Mouse (Mus musculus) c-Kit-positive CD71-negative TER-119-negative erythroid progenitor cells, embryonic 14.5 days (primary cell): ENCODE measurements around the gene B4galt1.

Experiments
- DNase-seq: peaks from one replicate; pipeline ENCODE4 v3.0.0-alpha.2; 2013; ENCODE audit warnings: low read depth

B4galt1 gene

DNA sequence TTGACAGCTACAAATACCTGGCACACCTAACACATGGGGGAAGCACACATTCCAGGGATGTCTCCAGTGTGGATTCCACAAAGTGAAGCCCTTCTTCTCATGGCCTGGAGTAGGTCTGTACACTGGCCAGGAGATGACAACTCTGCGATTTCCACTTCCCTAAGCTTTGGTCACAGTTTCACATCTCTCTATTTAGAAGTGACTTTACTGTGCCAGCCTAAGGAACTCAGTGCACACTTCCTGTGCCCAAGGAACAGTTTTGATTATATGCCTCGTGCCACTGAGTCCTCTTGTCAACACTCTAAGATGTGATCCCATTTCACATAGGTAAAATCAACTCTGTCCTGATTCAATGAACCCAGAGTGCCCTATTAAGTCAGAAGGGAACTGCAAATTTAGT lies 13.4 kb downstream of the B4galt1 start:
- DNase-seq: no peak

DNA sequence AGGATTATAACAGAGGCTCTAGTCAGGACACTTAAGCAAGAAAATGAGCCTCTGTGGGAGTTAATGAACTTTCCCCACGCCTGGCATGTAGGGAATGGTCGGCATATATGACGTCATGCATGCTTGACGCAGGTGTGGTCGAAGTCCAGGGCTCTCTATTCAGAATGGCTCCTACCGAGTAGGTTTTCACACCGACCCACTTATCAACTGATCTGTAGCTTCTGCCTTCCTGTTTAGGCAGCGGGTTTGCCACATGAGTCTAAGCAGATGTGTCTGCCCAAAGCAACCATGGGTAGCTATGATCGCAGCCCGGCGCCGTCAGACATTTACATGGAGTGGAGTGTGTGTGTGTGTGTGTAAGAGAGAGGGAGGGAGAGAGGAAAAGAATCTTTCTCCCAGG lies 14.6 kb downstream of the B4galt1 start:
- DNase-seq: no peak

DNA sequence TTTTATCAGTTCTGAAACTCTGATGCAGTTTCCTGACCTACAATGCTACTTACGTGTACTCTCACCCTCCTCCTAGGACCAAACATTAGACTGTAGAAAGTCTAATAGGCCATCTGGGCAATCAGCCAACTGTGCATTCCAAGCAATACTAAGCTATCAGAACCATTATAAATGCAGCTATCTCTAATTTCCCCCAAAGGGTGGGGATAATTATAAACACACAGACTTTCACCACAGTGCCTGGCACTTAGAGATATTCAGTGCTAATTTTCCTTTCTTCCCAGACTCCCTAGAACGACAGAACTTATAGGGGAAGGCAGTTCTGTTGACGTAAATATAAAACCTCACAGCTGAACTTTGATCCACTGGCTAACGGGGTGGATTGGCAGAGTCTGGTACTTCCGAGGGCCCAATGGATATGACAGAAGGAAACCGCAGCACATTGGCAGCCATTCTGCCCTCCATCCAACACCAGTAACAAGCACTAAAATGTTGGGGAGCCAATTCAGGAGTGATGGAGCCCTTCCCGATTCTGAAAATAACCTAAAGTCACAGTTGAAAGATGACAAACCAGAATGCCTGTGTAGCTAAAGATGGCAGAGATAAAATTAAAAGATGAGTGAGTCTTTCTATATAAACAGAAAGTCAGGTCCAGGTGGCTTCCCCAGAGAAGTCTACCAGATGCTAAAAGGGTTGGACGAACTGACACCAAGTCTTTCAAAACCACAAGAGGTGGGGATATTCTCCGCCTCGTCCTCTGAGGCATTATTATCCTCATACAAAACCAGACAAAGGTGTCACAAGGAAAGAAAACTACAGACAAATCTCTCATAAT lies 16.1 kb downstream of the B4galt1 start:
- no peak for DNase-seq

DNA sequence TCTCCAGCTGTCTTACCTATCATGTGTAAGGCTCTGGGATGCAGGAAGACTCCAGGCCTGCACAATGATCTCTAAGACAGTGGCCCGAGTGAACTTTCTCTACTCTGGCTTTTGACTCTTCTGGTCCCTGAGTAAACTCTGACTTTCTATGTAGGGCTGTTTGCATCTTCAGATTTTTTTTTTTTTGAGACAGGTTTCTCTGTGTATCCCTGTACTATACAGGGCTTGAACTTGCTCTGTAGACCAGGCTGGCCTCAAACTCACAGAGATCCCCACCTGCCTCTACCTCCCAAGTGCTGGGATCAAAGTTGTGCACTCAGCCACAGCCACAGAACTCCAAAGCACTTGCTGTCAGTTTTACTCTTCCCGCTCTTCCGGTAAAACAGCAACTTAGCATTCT lies 16.8 kb downstream of the B4galt1 start:
- DNase-seq: no peak

DNA sequence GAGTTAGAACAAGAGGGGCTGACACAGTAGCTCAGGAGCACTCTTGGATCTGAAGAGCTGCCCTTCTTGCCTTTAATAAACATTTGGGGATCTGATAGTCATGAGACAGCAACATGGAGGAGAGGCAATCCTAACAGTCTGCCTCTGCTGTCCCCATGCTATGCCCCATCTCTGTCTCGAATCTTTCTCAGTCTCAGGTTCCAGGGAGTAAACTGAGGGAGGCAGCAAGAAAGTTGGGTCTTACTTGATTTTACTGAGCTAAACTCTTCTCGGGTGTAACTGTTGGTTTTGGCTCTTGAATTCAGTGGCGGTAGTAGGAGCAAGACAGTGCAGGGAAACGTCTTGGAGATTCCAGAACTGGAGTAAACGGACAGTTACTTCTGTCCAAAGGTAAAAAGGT lies 18.9 kb downstream of the B4galt1 start:
- no peak for DNase-seq

DNA sequence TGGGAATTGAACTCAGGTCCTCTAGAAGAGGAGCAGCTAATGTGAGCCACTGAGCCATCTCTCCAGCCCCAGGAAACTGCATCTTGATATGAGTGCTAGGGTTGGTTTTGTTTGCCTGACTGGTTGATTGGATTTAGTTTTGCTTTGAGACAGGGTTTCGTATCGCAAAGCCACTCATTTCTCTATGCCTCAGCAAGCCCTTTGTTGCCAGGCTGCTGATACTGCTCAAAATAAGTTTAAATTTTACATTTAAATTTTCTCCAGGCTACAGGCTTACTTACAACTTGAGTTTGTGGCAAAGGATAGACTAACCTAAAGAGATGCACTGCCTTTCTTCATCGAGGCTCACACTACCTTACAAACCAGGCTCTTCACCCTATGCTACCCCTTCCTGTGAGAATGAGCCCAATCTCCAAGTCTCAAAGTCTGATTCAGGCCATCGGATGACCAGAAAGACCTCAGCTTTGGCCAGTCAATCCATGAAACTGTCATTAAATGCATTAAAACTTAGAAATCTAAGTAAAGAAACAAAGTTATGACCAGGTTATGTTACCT lies 19.5 kb downstream of the B4galt1 start:
- no peak for DNase-seq

DNA sequence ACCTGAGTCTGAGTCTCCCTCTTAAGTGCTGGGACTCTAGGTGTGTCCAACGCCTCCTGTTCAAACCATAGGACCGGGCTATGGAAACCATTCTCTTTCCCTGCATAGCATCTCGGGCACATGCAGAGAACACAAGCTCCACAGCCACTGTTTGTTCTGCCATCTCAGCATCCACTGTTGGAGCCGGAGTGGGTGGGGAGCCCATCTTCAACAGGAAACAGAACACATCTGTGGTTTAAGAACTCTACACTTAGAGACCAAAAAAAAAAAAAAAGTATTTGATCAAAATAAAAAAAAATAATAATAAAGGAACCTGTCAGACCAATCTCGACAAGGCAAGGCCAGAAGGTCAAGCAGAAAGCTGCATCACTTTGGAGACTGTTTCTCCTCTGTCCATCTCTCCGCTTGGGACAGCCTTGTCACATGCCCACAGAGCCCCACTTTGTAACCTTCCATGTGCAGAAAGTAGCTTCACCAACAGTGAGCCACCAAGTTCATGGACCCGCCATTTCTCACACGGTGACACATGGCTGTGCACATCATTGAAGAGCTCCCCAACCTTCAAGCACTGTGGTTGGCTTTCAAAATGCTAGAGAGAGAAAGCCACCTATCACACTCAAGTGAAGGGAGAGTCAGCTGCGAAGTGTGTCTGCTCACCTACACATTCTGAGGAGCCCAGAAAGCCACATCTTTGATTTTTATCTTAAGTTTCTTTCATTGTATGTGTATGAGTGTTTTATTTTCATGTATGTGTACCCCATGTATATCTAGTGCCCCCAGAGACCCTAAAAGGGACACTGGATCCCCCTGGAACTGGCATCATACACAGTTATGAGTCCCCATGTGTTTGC lies 20.2 kb downstream of the B4galt1 start:
- DNase-seq: no peak

DNA sequence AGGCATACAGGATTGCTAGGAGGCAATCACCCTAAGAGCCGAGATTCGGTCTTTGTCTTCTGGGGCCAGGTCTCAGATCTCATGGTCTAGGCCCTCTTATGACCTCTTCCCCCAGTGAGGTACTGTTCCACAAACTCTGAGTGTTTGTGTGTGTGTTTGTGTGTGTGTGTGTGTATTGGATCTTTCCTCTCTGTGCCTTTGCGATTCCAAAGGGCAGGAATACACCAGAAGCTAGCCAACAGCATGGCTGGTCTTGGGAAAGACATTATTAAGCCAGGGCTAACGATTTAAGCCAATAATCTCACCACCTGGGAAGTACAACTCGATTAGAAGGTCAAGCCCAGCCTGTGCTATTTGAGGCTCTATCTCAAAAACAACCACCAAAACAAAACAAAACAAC lies 23.3 kb downstream of the B4galt1 start:
- DNase-seq: no peak

DNA sequence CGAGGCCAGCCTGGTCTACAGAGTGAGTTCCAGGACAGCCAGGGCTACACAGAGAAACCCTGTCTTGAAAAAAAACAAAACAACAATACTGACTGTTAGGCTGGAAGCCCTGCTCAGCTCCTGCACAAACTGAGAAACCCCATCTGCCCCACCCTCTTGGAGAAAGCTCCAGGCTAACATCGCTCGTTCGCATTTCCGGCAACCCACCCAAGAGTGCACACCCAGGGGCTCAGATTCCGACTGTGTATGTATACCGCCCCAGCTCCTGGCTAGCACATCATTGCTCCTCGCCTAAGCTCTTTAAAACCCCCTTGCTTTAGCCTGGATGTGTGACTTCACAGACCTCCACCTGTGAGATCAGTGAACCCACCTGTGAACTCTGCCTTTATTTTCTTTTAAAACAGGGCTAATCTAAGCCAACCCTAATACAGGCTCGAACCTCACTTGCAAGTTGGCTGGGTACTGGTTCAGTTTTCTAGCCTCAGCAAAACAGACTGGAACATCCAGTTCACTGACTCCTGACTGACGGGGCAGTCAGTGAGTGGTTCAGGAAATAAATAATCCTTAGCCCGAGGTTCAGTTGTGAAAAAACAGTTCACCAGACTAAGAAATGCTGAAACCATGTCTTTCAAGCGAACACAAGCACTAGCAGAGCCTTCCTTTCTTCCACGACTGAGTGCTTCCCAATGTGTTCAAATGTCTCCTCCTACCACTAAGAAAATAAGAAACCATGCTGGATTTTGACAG lies 24.0 kb downstream of the B4galt1 start:
- DNase-seq: no peak

DNA sequence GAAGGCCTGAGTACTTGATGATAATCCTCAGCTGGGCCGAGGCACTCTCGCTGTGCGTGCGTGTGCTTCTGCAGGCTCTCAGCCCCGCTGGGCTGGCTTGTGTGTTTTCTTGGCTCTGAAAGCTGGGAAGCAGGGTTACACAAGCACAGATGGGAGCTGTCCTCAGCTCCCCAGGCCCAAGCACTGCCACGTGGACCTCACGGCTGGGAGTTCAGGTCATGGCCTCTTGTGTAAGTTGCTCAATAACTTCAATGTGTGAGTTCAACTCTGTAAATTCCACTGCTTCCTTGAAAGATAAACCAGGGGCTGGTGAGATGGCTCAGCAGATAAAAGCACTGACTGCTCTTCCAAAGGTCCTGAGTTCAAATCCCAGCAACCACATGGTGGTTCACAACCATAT lies 24.9 kb downstream of the B4galt1 start:
- DNase-seq: no peak

DNA sequence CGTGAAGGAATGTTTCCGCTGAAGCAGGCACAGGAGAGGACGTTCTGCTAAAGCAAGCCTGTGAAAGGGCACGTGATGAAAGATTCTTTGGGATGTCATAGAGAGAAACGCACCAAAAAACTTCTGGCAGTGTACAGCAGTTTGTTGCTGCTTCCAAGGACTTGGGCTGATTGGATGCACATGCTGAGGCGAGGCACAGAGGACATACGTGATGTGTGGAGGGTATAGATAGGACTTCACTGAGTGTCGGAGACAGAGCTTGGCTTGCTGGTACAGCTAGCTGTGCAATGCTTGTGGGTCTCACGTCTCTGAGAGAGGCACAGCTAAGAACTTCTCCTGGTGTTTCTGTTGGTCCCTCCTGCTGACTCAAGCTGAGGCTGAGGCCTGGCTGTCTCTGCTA lies 25.9 kb downstream of the B4galt1 start:
- no peak for DNase-seq

DNA sequence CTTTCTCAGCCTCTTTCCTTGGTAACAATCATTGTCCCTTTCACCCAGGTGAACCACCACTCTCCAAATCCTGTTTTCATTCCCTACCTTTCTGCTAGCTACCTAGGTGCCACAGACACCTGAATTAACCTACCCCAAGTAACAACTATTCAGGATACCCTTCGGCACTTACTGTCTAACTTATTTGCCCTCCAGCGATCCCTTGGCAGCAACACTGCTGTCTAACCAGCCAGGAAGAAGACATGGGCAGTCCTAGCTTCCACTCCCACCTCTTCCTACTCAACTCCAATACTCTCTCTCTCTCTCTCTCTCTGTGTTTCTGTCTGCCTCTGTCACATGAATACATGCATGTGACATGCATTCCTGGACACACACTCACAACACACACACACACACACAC lies 27.0 kb downstream of the B4galt1 start:
- no peak for DNase-seq

DNA sequence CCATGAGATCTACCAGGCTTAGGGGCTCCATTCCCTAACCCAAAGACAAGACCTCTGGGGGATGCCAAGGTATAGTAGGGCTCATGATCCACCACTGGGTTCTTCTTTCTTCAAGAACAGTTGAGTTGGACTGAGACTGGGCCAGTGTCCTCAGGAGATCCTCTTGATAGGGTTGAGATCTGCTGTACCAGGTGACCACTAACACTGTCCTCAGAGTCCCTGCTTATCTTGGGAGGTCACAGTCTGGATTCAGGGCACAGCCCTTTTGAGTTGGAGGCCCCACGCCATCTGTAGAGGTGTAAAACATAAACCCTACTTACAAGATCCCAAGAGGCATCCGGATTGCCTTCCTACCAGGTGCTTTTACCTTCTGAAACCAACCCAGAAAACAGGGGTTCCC lies 27.8 kb downstream of the B4galt1 start:
- no peak for DNase-seq

DNA sequence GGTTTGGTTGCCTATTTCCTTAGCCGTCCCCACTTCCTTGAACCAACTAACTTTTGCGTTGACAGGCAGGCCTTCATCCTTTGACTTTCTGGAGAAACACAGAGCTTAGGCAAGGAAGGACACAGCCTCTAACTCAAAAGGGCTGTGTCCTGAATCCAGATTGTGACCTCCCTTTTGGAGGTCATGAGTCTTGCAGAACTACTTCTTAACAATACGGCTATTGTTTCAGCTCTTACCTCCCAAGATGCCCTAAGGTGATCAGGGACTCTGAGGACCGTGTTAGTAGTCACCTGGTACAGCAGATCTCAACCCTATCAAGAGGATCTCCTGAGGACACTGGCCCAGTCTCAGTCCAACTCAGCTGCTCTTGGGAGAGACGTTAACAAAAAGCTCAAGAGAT lies 28.7 kb downstream of the B4galt1 start:
- DNase-seq: no peak

DNA sequence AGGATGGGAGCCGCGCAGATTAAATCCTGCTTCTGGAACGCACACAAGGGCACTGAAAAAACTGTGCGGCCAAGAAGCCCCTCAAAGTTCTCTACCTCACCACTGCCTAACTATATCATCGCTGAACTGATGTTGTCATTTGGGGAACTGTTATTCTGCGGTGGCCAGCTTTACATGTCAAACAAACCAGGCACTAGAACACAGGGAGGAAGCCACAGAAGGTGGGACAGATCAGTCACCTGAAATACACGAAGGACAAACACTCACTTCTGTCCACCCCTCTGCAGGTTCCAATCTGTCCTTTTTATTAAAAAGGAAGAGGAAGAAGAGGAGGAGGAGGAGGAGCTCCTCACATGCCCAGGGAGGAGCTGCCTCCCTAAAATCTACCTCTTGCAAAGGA lies 29.3 kb downstream of the B4galt1 start:
- DNase-seq: no peak

DNA sequence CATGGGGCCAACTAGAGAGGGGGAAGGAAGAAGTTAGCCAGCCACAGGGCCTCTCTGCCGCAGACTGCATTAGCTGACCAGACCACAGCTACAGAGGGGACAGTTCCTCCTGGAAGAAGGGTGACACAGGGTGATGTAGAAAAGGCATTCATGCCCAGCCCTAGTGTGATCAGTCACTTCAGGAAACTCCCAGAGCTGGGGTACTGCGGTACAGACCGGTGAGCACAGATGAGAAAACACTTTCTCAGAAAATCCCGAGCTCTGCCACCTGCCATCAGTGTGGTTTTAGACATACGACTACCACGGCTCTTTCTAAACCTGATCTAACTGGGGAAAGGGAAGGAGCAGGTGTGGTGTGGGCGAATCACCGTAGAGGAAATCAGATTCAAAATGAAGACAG lies 30.1 kb downstream of the B4galt1 start:
- no peak for DNase-seq

DNA sequence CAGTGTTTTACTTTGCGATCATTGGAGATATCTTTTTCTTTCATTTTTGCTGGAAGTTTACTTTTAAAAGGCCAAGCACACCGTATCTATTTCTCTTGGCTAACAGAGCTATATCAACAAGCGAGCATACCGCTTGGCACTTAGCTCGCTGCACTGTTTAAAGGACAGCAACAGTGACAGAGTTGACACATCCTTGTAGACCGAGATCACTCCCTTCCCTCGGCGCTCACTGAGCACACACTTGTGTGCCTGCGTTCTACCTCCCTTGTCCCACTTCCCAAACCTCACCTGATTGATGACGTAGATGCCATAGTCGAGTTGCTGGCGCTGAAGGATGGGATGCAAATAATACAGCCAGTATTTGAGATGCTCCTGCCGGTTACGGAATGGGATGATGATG lies 30.7 kb downstream of the B4galt1 start:
- DNase-seq: no peak

DNA sequence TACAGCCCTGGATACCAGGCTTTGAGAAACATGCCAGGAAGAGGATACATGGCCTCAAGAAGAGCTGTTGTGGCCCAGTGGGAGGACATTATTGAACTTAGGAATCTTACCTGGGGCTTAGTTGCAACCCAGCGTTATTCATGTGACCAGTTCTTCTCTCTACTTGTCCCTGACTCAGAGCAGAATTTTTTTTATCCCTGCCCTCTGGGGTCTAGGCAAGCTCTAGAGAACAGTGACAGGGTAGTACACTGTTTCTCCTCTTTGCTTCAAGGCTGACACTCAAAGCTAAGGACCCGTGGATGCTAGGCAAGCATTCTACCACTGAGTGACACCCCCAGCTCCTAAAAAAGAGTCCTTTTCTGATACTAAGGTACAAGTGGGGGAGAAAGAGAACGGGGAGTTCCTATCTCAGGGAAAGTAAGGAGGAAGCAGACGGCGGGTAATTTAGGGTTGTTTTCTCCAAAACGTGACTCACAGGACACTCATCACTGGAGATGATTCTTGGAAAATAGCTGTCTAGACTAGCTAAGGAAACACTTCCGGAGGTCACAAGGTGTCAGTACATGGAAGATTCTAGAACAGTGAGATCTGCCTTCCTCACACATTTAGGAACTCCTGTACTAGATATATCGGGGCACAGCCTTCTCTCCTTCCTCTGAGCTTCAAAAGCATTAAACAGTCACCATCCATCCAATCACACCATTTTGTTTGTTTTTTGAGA lies 32.3 kb downstream of the B4galt1 start:
- no peak for DNase-seq

DNA sequence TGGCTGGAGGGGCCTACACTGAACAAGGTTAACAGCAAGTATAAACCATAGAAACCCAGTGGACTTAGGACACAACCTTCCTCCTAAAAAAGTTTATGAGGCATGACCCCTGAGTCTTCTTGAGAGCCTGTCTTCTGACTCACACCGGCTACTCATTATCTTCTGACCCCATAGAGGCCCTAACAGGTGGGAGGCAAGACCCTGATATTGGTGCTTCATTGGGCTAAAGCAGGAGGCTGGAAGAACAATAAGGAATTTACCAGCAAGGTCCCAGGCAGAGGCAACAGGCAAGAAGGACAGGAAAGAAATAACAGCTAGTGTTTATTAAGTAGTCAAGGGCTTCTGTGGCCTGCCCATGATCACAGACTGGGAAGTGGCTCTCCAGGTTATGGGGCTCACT lies 32.9 kb downstream of the B4galt1 start:
- no peak for DNase-seq

DNA sequence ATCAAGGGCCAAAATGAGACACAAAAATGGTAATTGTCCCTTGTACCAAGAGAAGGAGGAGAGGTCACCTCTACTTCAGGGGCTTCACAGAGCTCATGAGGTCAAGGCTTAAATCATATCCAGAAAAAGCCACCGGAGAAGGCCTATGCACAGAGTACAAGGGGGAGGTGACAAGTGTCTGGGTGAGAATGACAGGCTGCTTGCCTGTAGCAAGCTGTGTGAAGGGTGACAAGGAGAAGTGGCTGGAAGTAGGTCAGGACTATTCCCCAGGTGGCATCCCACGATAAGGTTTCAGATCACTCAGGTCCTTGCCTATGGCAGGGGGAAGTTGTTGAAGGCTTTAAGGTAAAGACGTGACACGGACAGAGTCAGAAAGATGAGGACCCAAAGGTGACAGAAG lies 33.8 kb downstream of the B4galt1 start:
- no peak for DNase-seq

DNA sequence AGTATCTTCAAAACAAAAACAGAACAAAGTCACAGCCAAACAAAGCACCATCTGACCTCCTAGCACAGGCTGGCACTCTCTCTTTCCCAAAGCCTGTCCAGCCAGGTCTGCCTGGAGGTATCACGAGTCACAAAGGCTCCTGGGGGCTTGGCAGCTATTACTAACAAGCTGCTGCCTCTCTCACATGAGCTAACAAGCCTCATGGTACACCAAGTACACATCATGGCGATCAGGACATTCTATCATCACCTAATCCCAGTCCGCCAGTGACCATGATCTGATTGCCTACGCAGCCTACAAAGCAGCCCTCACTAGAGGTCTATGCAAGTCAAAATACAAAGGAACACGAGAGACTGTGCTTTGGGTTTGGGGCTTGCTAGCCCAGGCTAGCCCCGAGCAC lies 34.7 kb downstream of the B4galt1 start:
- no peak for DNase-seq

DNA sequence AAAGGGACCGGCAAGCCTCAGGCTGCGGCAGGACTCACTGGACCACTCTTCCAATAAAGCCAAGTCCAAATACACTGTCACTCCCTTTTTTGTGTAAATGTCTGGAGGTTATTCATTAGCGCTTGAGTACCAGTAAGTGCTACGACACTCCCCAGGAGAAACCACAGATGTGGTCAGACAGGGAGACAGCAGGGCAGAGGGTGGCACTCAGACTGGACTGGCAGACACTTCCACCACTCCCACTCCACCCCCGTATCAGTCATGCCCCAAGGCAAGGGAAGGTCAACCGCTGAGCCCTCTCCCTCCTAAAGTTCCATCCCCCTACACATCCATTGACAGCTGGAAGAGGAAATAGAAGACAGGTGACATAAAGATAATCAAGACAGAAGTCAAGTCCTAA lies 35.4 kb downstream of the B4galt1 start:
- no peak for DNase-seq
